Mouse (Mus musculus): ENCODE data around the gene Stk4.

Gene Stk4

DNA sequence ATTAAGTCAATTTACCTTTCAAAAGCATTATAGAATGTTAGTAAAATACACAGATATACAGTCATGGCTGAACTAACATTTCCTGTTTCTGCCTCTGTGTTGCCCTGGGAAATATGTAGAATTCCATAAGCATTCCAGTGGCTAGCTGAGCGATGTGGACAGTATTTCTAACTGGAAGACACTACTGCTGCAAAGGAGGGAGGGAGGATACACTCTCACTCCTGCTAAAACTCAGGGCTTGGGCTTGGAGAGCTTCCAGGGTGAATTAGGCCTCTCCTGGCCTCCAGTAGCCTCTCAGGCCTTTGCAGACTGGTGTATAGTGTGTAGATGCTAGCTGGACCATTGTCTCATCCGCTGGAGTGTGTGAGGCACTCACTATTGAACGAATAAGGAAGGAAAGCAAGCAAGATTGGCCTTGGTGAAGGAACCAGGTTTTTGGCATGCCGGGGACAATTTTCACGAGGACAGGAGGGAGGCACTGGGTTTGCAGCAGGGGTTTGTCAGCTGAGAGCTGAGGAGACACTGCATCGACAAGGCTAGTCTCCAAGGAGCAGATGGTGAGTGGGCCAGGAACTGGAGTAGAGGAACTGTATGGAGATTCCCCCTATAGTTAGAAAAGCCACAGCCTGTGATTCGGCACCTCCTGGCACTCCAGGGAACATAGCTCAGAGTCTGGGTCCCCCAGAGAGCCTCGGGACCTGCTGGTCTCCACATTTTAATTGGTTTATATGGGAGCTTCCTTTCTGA is 104.7 kb downstream of the Stk4 start:
- DNase-seq (ENCODE audit: low spot score in 2 of 2), result no peak

DNA sequence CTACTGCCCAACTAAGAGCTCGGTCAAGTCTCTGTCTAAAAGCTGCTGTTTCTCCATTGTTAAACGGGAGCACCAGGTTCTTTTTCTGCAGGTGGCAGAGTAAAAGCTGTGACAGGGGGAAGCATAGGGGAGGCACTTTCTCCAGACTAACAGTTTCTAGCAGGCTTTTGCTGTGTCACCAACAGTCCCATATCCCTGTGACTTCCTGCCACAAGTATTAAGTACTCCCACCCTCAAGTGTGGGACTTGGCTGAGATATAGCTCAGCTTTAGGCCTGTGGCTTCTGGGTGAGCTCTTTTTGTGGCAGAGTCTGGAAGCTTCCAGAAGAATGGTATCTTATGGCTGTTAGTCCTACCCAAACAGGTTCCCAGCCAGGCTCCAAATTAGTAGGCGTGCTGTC is 105.7 kb downstream of the Stk4 start:
- DNase-seq (ENCODE audit: low spot score in 2 of 2), result no peak

DNA sequence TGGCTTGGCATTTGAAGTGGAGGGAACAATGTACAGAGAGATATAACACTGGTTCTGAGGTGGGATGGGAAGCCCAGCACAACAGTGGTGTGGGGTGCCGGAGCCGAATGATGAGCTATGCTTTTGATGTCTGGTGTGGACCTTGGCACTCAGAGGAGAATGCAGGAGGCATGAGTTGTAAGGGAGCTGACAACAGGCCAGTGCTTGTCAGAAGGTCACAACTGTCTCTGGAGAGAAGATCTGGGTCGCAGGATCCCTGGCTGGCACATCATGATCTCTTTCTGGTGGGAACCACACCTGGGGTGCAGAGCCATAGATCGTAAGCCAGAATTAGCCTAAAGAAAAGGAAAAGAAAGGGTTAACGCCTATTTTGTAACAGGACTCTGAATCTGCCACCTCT is 107.7 kb downstream of the Stk4 start:
- DNase-seq (ENCODE audit: low spot score in 2 of 2), result no peak

DNA sequence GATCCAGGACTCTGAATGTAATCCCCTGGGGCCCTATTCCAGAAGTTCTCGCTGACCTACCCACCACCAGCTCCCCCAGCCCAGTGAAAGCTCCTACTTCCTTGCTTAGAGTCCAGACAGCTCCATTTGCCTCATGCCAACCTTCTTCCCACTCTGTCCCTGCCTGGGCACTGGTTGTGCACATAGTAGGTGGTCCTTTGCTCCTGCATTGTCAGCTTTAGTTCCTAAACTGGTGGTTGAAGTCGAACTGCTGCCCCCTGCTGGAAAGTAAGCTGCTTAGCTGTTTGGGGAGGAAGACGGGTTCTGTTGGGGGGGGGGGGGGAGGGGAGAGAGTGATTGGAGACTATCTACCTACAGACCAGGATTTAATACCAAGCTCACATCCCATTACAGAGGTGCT is 110.0 kb downstream of the Stk4 start:
- DNase-seq (ENCODE audit: low spot score in 2 of 2), result no peak

DNA sequence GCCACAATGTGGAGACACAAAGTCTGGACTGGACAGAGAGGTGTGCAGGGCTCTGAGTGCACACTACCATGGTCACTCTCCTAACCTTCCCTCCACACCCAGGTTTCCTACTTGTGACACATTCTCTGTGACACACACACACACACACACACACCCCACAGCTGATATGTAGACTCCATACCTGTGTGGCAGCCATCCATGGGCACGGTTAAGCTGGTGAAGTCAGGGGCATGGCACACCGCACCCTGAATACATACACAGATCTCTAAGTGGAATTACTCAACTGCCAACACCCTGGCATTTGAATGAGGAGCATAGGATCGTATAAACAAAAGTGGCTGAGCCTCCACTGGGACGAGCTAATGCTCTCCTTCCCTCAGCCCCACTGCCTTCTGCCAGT is 110.6 kb downstream of the Stk4 start:
- DNase-seq (ENCODE audit: low spot score in 2 of 2), result no peak

DNA sequence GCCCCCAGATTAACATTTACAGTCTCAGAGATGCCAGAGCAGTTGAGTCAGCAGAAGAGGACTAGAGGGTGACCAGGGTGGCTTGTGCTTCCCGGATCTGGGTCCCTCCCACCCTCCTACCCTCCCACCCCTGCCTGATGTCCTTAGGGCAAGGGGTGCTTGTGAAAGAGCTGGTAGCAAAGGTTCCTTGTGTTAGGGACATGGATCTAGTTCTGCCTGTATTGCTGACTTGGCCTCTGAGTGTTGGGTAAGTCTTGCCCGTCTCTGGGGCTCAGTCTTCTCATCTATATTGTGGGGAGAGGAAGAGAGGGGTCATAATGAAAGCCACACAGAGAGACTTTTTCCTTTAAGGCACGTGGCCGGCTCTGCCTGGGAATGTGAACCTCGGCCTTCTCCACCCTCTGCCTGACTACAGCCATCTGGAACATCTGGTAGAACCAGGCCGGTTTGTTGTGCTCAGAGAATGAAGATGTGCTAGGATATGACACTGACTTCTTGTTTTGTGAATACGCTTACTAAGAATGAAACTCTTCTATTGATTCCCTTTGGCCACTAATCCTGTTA is 112.7 kb downstream of the Stk4 start, which contains the start of gene Wfdc5:
TSS of gene Wfdc5 (minus strand) at position 51 of the 564 bp plus-strand sequence.
- DNase-seq (ENCODE audit: low spot score in 2 of 2), result no peak

DNA sequence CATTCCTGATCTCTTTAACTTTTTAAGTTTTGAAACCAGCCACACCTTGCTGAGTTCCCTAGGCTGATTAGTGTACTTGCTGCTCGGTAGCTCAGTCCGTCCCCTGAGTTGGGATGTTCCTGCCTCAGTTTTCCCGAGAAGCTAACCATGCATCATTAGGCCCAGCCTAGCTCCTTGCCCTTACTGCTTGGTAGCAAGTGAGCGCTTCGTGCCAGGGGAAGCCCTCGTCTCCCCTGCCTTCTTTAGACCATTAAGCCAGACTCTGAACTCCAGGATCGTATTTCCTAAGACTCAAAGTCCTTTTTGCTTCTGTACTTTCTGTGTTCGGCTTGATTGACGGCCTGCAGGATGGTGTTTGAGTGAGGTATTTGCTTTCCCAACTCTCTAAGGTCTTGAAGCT is 113.2 kb downstream of the Stk4 start:
- DNase-seq (ENCODE audit: low spot score in 2 of 2), result no peak

DNA sequence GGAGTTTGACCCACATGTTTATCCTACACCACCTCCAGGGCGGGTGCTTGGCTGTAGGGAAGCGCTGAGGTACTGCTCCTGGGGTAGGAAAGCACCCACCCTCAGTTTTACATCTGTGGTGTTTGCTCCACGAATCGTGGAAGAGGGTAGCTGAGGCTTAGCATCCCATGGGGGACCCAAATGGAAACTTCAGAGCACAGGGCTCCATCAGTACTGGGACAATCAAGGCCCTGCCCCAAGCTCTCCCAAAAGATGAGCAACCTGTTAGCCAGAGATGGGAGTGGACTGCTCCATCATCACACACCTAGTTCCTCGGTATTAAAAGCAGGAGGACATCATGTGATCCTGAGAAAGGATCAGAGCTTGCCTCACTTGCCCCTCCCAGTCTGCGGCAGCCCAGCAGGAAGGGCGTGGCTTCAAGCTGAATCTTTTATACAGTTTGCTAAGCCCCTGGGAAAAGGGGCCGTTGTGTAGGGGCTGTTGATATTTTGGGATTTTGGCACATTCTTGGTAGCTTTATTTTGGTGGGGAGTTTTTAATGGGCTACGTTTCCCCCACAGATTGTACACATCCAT is 114.1 kb downstream of the Stk4 start:
- DNase-seq (ENCODE audit: low spot score in 2 of 2), result no peak

DNA sequence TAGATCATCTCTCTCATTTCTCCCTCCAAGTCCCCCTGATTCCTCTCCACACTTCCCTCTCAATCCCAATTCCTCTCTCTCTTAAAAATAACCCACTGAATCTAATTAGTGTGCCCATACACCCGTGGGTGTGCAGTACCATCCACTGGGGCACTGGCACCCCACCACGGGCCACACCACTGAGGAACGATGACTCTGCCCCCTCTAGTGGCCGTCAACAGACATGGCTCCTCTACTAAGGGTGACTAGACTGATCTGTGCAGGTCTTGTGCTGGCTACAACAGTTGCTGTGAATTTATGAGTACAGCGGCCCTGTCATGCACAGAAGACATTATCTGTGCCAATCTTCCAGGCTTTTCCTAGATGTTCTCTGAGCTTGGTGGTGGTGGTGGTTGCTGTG is 118.6 kb downstream of the Stk4 start:
- no peak for DNase-seq (ENCODE audit: low spot score in 2 of 2)

DNA sequence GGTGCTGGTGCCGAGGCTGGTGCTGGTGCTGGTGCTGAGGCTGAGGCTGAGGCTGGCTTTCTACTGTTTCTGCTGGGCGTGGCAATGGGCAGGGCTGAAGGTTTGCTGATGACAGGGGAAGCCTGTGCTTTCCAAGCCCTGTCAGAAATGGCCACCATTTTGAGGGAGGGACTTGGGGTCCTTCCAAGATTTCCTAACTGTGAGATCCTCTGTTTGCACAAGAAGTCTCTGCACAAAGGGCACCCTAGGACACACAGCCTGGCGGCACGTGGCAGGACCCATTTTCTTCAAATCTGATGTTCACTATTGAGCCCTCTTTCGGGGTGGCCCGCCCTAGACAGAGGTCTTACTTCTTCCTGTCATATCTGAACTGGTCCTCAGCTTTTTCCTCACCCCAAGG is 120.5 kb downstream of the Stk4 start, which contains the start of gene Wfdc12:
TSS of gene Wfdc12 (minus strand) at position 33 of the 400 bp plus-strand sequence.
- DNase-seq (ENCODE audit: low spot score in 2 of 2), result no peak

DNA sequence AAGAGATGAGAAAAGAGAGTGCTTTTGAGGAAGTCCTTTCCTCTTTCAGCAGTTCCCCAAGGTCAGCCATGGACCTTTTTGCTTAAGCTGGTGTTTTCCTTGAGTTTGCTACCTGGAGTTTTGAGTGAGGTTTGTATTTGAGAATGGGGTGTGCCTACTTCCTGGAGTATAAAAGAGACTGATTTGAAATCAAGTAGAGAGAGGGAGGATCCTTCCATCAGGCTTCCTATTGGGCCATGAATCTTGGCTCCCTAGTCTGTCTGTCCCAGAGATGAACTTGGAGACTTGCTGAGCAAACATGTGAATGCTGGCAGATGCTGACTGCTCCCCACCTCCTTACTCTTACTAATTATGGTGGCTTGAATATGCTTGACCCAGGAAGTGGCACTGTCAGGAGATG is 122.2 kb downstream of the Stk4 start:
- no peak for DNase-seq (ENCODE audit: low spot score in 2 of 2)

DNA sequence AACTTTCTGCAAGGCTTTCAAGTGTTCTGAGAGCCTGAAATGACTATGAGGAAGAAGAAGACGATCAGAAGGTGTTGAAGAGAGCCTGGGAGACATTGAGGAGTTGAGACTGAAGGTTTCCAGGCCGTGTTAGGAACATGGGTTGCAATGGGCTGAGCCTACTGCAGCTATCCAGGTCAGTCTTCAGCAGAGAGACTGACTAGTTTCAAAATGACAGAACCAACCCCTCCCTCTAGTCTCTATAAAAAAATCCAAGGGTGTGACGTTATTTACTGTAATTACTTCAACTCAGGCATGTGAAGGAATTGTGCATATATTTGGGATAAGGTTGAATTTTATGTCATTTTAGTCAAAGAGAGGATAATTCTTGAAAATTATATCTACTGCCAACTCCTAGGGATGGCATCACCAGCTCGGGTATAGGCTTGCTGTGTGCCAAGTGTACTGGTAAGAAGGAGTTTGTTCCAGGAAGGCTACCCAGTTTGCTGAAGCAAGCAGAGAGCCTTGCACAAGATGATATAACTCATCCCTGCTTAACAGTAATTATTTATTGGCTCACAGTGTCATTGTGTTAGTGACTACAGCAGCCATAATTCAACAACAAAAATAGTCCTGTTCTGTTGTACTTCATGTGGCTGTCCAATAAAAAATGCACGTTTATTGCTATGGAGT is 125.0 kb downstream of the Stk4 start:
- DNase-seq (ENCODE audit: low spot score in 2 of 2), result no peak

DNA sequence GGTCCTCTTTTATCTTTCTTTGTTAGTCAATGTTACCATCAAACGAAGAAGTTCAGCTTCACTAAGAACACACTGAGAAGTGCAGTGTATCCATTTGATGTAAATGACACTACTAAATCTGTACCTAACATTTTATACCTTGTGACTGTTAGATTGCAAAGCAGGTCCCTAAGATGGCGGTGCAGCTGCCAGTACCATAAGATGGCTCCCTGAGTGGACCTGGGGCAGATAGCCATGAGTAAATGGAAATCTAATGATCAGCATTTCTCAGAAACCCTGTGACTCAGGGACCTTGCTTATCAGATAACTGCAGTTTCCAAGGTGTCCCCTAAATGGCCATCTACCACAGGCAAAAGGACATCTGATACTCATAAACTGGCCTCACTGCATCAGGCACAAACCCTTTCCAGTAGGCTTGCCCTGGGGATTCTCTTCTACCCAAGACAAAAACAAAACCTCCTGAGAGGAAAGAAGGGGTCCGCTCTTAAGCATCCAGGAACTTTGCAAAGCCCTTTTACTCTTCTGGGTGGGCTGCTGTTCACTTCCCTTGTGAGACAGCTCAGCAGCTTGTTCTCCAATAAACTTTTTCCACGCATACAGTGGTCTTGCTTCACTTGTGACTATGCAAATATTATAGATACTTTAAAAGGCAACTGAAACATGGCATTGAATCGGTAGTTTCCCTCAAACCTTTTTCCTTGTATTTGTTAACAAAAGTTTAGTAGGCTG is 126.0 kb downstream of the Stk4 start:
- no peak for DNase-seq (ENCODE audit: low spot score in 2 of 2)

DNA sequence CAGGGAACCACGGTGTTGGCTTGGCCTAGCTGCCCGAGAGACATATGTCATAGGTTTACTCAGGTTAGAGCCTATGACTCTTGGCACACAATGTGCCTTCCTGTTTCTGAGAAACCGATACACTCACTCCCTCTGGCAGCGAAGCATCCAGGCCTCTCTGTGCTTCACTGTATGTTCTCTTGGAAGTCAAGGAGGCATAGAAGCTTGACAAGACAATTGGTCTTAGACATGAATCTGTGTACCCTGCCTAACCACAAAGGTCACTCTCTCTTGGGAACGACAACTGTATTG is 126.5 kb downstream of the Stk4 start:
- no peak for DNase-seq (ENCODE audit: low spot score in 2 of 2)

DNA sequence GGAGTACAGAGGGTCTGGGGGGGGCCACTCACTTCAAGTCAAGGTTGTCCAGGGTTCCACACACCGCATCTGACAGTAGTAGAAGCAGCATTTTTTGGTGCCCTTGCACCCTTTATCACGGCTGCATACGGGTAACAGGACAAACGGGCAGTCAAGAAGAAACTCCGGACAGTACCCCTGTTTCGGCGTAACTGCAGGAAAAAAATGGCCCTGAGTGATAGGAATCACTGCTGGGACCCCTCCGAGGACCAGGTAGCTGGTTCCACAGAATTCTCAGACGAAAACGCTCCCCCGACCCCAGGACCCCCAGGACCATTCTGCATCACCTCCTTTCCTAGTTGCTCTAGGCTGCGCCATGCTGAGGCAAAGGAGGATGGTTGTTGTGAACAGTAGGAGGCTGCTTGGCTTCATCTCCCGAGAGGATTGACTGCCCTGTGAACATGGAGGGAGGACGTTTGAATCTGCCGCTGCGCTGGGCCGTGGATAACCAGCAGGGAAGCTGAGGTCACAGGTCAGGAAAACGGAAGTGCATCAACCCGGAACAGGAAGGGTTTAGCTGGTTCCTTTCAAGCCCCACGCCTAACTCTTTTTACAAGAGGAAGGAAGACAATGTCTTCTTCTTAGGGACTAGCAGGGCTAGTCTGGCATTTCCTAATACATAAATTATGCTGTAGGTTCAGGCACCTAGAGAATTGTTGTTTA is 129.7 kb downstream of the Stk4 start, which contains the start of gene Wfdc15a:
TSS of gene Wfdc15a (minus strand) at position 505 of the 702 bp plus-strand sequence.
- DNase-seq (ENCODE audit: low spot score in 2 of 2), result no peak
